Mouse (Mus musculus) lung, embryonic 14.5 days (tissue): ENCODE data around the gene Tsx. TPM values are rescaled to one million over a fixed set of nuclear protein-coding genes. Genes with fewer than 3 reads are reported as not detected.

ENCODE experiments used
- ATAC-seq: fragments of 200-750 bp; cut with Nextera tagmentation; 2 replicates; pipeline ENCODE4 v1.8.0; 2017; ENCODE audit warnings: mild to moderate bottlenecking, moderate TSS enrichment, moderate library complexity; ENCODE audit not compliant: insufficient read depth
- DNase-seq: peaks from one replicate; pipeline ENCODE4 v3.0.0-alpha.2; 2015
- H3K27ac ChIP-seq: fragments of 300-500 bp; sonication (generic); 2 replicates; pipeline ENCODE4 v1.5.1; 2014; ENCODE audit warnings: low read depth, mild to moderate bottlenecking, moderate library complexity
- H3K27me3 ChIP-seq: fragments of 300-500 bp; sonication (generic); 2 replicates; pipeline ENCODE4 v1.6.1; 2014; ENCODE audit warnings: low read length, control low read depth; ENCODE audit not compliant: insufficient read depth
- H3K36me3 ChIP-seq: fragments of 300-500 bp; sonication (generic); 2 replicates; pipeline ENCODE4 v1.6.1; 2014; ENCODE audit warnings: control low read depth; ENCODE audit not compliant: insufficient read depth
- H3K4me1 ChIP-seq: fragments of 300-500 bp; sonication (generic); 2 replicates; pipeline ENCODE4 v1.6.1; 2014; ENCODE audit warnings: antibody characterized with exemption, control low read depth; ENCODE audit not compliant: insufficient read depth
- H3K4me2 ChIP-seq: fragments of 300-500 bp; sonication (generic); 2 replicates; pipeline ENCODE4 v1.6.1; 2014; ENCODE audit warnings: mild to moderate bottlenecking
- H3K4me3 ChIP-seq: fragments of 300-500 bp; sonication (generic); 2 replicates; pipeline ENCODE4 v1.5.1; 2014; ENCODE audit warnings: low read depth, low read length
- H3K9ac ChIP-seq: fragments of 300-500 bp; sonication (generic); 2 replicates; pipeline ENCODE4 v1.6.1; 2014
- H3K9me3 ChIP-seq: fragments of 300-500 bp; sonication (generic); 2 replicates; pipeline ENCODE4 v1.6.1; 2016; ENCODE audit warnings: low read depth, low read length, control low read depth
- CTCF ChIP-seq: IDR thresholded peaks from 2 replicates; pipeline ENCODE4 v1.5.1; 2016; ENCODE audit warnings: antibody characterized with exemption, low read depth
- WGBS: fragments of 180-500 bp; shearing (Covaris S2); extraction: QIAGEN DNeasy Blood & Tissue Kit; methylation state at CpG from one replicate; pipeline ENCODE4 v1.1.7; 2014; 5-methylcytosine and 5-hydroxymethylcytosine counted together
- polyA plus RNA-seq: library from polyadenylated mRNA; unstranded; fragments of >200 nt; fragmentation: Nextera tagmentation; extraction: Ambion mirVana; gene quantifications from 2 replicates; pipeline ENCODE4 v1.2.1, GENCODE M21; 2014

The Tsx gene
- polyA plus RNA-seq, 1 experiment from 2014 or later = 0.32 TPM

GRCm38 (mm10) chrX:103472346-103472745 lies 58.1 kb downstream of the Tsx start:
- Histone ChIP-seq H3K4me3 (no peak overlapping the region), H3K9ac (no peak overlapping the region), H3K27me3 (no peaks in the 10 kb centered on the region), H3K9me3 (no peaks in the 10 kb centered on the region), H3K27ac (no peak overlapping the region), H3K4me2 (no peak overlapping the region), H3K4me1 (no peaks in the 10 kb centered on the region), H3K36me3 (no peaks in the 10 kb centered on the region)
- no peak for TF ChIP-seq CTCF
- DNase-seq = no peak
- no peak for ATAC-seq
- 64% methylated on average over 3 of the region's 3 CpGs for WGBS

Other genes with a start within 250 kb of the Tsx start
- gene Nap1l2, start 227.8 kb upstream of the Tsx start, polyA plus RNA-seq = 0.41 and 1.1 TPM in 2 replicates
- gene Cdx4, start 93.1 kb upstream of the Tsx start, polyA plus RNA-seq = not detected in 2 replicates
- gene Chic1, start 58.0 kb upstream of the Tsx start, polyA plus RNA-seq = 3.0 and 3.3 TPM in 2 replicates
- not detected in 2 replicates for gene Gm26992, start 7.5 kb downstream of the Tsx start, polyA plus RNA-seq
- gene Zcchc13, start 216.1 kb downstream of the Tsx start, polyA plus RNA-seq = not detected in 2 replicates